Mouse (Mus musculus): ENCODE measurements around the gene Tbl2. TPM values are rescaled to one million over a fixed set of nuclear protein-coding genes. Genes with fewer than 3 reads are reported as not detected.

The Tbl2 gene
- polyA plus RNA-seq, 1 experiment, result 25.0 TPM

GRCm38 (mm10) chr5:135189281-135190022, 40.0 kb downstream of the Tbl2 start:
- TF ChIP-seq GATA1 (IDR thresholded peaks at IDR 0.05; ENCODE audit: low read length), result no peak

GRCm38 (mm10) chr5:135191620-135192019, 42.2 kb downstream of the Tbl2 start:
- TF ChIP-seq GATA1 (IDR thresholded peaks at IDR 0.05; ENCODE audit: low read length), result no peak

DNA sequence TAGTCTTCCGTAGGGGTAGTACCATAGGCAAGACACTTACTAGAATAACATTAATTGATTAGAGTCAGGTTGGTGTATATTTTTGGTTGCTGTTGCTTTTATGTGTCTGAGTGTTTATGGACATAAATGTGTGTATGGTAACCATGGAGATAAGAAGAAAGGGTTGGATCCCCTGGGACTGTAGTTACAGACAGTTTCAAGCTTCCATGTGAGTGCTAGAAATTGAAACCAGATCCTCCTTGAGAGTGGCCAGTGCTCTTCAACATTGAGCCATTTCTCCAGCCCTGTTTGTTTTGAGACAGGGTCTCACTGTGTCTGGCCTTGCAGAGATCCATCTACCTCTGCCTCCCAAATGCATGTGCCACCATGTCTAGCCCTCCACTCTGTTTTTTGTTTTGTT, 43.0 kb downstream of the Tbl2 start:
- TF ChIP-seq GATA1 (IDR thresholded peaks at IDR 0.05; ENCODE audit: low read length), result no peak

DNA sequence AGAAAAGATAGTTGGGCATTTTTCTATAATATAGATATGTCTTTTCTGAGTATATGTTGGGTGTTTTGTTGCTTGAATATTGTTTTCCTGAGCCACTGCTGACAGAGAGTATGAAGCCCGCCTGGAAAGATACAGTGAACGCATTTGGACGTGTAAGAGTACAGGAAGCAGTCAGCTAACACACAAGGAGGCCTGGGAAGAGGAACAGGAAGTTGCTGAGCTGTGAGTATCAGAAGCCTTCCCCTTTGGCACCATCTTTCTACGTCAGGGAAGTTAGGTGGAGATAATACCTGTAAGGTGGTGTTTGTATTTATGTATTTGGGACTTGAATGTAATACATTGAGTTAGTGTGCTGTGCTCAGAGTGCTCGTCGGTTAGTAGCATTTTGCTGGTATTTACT, 46.9 kb downstream of the Tbl2 start:
- no peak for TF ChIP-seq GATA1 (IDR thresholded peaks at IDR 0.05; ENCODE audit: low read length)

GRCm38 (mm10) chr5:135202763-135203162, 53.3 kb downstream of the Tbl2 start:
- no peak for TF ChIP-seq GATA1 (IDR thresholded peaks at IDR 0.05; ENCODE audit: low read length)

DNA sequence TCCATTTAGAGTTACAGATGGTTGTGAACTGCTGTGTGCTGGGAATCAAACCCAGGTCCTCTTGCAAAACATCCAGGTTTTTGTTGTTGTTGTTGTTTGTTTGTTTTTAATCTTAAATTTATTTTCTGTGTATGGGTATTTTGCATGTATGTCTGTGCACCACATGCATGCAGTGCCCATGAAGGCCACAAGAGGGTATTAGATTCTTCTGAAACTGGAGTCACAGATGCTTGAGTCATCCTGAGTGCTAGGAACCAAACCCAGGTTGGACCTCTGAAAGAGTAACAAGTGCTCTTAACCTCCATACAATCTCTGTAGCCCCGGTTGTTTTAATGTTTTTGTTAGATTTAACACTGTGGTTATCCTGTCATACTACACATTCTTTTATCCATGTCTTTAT, 58.7 kb downstream of the Tbl2 start:
- TF ChIP-seq GATA1 (IDR thresholded peaks at IDR 0.05; ENCODE audit: low read length), result no peak

Other genes starting within 250 kb of the Tbl2 start
- not detected in 2 replicates for gene Tmem270, start 242.9 kb upstream of the Tbl2 start, polyA plus RNA-seq (2012)
- 0.85 and 1.4 TPM in 2 replicates for gene Cldn13, start 234.1 kb upstream of the Tbl2 start, polyA plus RNA-seq (2012)
- 13.0 and 13.9 TPM in 2 replicates for gene Mettl27, start 217.3 kb upstream of the Tbl2 start, polyA plus RNA-seq (2012)
- 0.04 TPM in 1 of 2 replicates, not detected in the other for gene Cldn4, start 202.7 kb upstream of the Tbl2 start, polyA plus RNA-seq (2012)
- gene Cldn3, start 163.4 kb upstream of the Tbl2 start, polyA plus RNA-seq (2012), result not detected in 2 replicates
- gene Abhd11, start 140.5 kb upstream of the Tbl2 start, polyA plus RNA-seq (2012), result 78.8 and 94.7 TPM in 2 replicates
- 7.6 and 7.9 TPM in 2 replicates for gene Stx1a, start 126.2 kb upstream of the Tbl2 start, polyA plus RNA-seq (2012)
- 70.2 and 77.4 TPM in 2 replicates for gene Dnajc30, start 85.5 kb upstream of the Tbl2 start, polyA plus RNA-seq (2012)
- gene Bud23, start 84.7 kb upstream of the Tbl2 start, polyA plus RNA-seq (2012), result 226 and 260 TPM in 2 replicates
- gene Vps37d, start 71.4 kb upstream of the Tbl2 start, polyA plus RNA-seq (2012), result 0.37 and 0.59 TPM in 2 replicates
- not detected in 2 replicates for gene Mlxipl, start 59.8 kb upstream of the Tbl2 start, polyA plus RNA-seq (2012)
- gene Bcl7b, start 18.6 kb downstream of the Tbl2 start, polyA plus RNA-seq (2012), result 52.9 and 69.4 TPM in 2 replicates
- gene Baz1b, start 37.6 kb downstream of the Tbl2 start, polyA plus RNA-seq (2012), result 54.9 and 58.9 TPM in 2 replicates
- gene Fzd9, start 101.6 kb downstream of the Tbl2 start, polyA plus RNA-seq (2012), result 3.9 and 5.0 TPM in 2 replicates
- gene Fkbp6, start 200.4 kb downstream of the Tbl2 start, polyA plus RNA-seq (2012), result not detected in 2 replicates
- not detected in 2 replicates for gene Trim50, start 203.6 kb downstream of the Tbl2 start, polyA plus RNA-seq (2012)
- gene Nsun5, start 220.3 kb downstream of the Tbl2 start, polyA plus RNA-seq (2012), result 26.5 and 29.1 TPM in 2 replicates
- 133 and 170 TPM in 2 replicates for gene Pom121, start 244.9 kb downstream of the Tbl2 start, polyA plus RNA-seq (2012)

All from G1E-ER4 (cell line).